Mouse (Mus musculus): ENCODE data around the gene Olfr738. TPM values are rescaled to one million over a fixed set of nuclear protein-coding genes. Genes with fewer than 3 reads are reported as not detected.

Olfr738 gene
- total and polyA plus RNA-seq, 3 experiments, result not detected

DNA sequence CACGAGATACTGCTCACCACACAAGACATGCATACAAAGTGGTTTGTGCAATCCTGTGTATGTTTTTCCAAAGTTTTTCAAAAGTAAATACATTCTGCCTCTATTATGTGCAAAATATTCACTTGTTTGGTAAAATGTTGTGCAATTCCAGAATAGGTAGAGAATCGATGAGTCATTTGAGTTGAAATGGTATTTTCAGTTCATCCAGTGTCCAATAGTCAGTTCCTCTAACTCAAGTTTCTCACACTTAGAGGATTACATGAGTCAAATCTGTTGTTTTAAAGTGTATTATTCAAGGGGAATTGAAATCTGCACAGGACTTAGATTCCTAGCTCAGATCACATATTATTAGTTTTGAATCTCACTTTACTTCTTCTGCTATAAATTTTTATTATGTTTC lies 43.8 kb upstream of the Olfr738 start:
- Histone ChIP-seq H3K4me3 (replicated peaks in 1 of 3; ENCODE audit: low read depth in 2 of 3, low read length in 2 of 3, poor library complexity in 1 of 3) (no peak overlapping the region), H3K27me3 (replicated peaks) (peaks cover 9% of the 10 kb centered on the region), H3K9ac (ENCODE audit: insufficient read depth, low read depth) (no peak overlapping the region), H3K9me3 (replicated peaks; ENCODE audit: low read length) (no peaks in the 10 kb centered on the region), H3K79me2 (replicated peaks; ENCODE audit: control insufficient read depth, extremely low read depth, insufficient read depth, poor library complexity, severe bottlenecking) (no peaks in the 10 kb centered on the region), H3K4me2 (ENCODE audit: insufficient read depth, low read depth, poor library complexity, severe bottlenecking) (no peak overlapping the region), H3K4me1 (ENCODE audit: control insufficient read depth in 1 of 2, insufficient read depth in 2 of 2) (no peaks in the 10 kb centered on the region), H3K36me3 (replicated peaks in 1 of 2; ENCODE audit: control insufficient read depth in 1 of 2, insufficient read depth in 1 of 2, low read length in 1 of 2) (no peaks in the 10 kb centered on the region), H3K27ac (ENCODE audit: insufficient read depth, low read depth) (no peak overlapping the region)
- no peak for DNase-seq (ENCODE audit: extremely low read depth)
- dilution Hi-C loops (cut with MboI; ENCODE audit: extremely low pct_ligation_motif_present, extremely low pct_unique_long_range_greater_than_20kb, low sequenced_read_pairs), result no loop called here
- TF ChIP-seq CHD1 (IDR thresholded peaks at IDR 0.05; ENCODE audit: low read depth, low read length) (no peak), CTCF (conservative IDR thresholded peaks at IDR 0.05 in 1 of 2, IDR thresholded peaks at IDR 0.05 in 1 of 2; ENCODE audit: low read depth in 2 of 2, low read length in 2 of 2) (no peak), MYC (IDR thresholded peaks at IDR 0.05; ENCODE audit: low read depth, low read length) (no peak), ETS1 (conservative IDR thresholded peaks at IDR 0.05; ENCODE audit: low read depth, low read length) (no peak), ZMIZ1 (IDR thresholded peaks at IDR 0.05; ENCODE audit: low read depth, low read length) (no peak), MAZ (IDR thresholded peaks at IDR 0.05; ENCODE audit: low read depth, low read length) (no peak), POLR2A (IDR thresholded peaks at IDR 0.05; ENCODE audit: low read depth, low read length) (no peak), ZC3H11A (IDR thresholded peaks at IDR 0.05; ENCODE audit: low read depth, low read length) (no peak), TBP (conservative IDR thresholded peaks at IDR 0.05; ENCODE audit: low read depth, low read length) (no peak), POLR2AphosphoS2 (IDR thresholded peaks at IDR 0.05; ENCODE audit: low read depth, low read length) (no peak), JUN (IDR thresholded peaks at IDR 0.05; ENCODE audit: insufficient read depth, low read depth, low read length) (no peak), ELF1 (IDR thresholded peaks at IDR 0.05; ENCODE audit: low read depth, low read length) (no peak), GABPA (IDR thresholded peaks at IDR 0.05; ENCODE audit: insufficient replicate concordance, low read depth, low read length) (no peak), MAX (IDR thresholded peaks at IDR 0.05; ENCODE audit: low read length) (no peak), KAT2A (IDR thresholded peaks at IDR 0.05; ENCODE audit: insufficient replicate concordance, low read length) (no peak), HCFC1 (IDR thresholded peaks at IDR 0.05; ENCODE audit: low read depth, low read length) (no peak), RCOR1 (conservative IDR thresholded peaks at IDR 0.05; ENCODE audit: low read depth, low read length) (no peak), SIN3A (IDR thresholded peaks at IDR 0.05; ENCODE audit: low read length) (no peak)
- in situ Hi-C loops (cut with MboI; ENCODE audit: low pct_ligation_motif_present, low pct_unique_long_range_greater_than_20kb, low sequenced_read_pairs), result loop anchor here (25.0 kb wide), 1 partner anchor 399 kb away; no protein-coding TSS in a partner anchor

DNA sequence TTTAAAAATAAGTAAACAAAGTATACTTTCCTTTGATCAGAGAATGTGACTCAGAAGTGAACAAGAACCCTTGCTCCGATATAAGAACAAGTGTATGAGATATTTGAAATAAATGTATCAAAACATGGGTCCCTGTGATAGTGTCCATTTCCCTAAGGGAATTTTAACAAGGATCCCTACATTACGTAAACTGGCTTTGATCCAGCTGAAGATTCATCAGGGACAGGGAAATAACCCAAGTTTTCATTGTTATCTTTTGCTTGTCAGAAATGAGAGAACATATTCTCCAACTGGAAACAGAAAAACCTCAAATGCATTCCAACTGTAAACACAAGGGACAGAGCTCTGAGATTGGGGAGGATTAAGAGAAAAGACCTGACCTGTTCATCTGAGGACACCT lies 26.5 kb upstream of the Olfr738 start, which contains the start of gene Olfr736:
TSS of gene Olfr736 (plus strand) at position 301 of the 400 bp plus-strand sequence.
- H3K9ac ChIP-seq (ENCODE audit: insufficient read depth, low read depth), result no peak within 1 kb of the TSS
- in situ Hi-C loops (cut with MboI; ENCODE audit: low pct_ligation_motif_present, low pct_unique_long_range_greater_than_20kb, low sequenced_read_pairs) (no loop called here), dilution Hi-C loops (cut with MboI; ENCODE audit: extremely low pct_ligation_motif_present, extremely low pct_unique_long_range_greater_than_20kb, low sequenced_read_pairs) (no loop called here)
- no peaks in the 10 kb centered on the region for H3K36me3 ChIP-seq (replicated peaks in 1 of 2; ENCODE audit: control insufficient read depth in 1 of 2, insufficient read depth in 1 of 2, low read length in 1 of 2)
- peaks cover 2% of the 10 kb centered on the region for H3K9me3 ChIP-seq (replicated peaks; ENCODE audit: low read length)
- H3K4me1 ChIP-seq (ENCODE audit: control insufficient read depth in 1 of 2, insufficient read depth in 2 of 2), result no peaks in the 10 kb centered on the region
- DNase-seq (ENCODE audit: extremely low read depth), result no peak
- H3K27ac ChIP-seq (ENCODE audit: insufficient read depth, low read depth), result no peak within 1 kb of the TSS
- H3K4me2 ChIP-seq (ENCODE audit: insufficient read depth, low read depth, poor library complexity, severe bottlenecking), result no peak within 1 kb of the TSS
- H3K79me2 ChIP-seq (replicated peaks; ENCODE audit: control insufficient read depth, extremely low read depth, insufficient read depth, poor library complexity, severe bottlenecking), result no peaks in the 10 kb centered on the region
- TF ChIP-seq ZNF384 (IDR thresholded peaks at IDR 0.05; ENCODE audit: low read depth, low read length), result no peak
- TF ChIP-seq ZMIZ1 (IDR thresholded peaks at IDR 0.05; ENCODE audit: low read depth, low read length), result no peak
- no peak for TF ChIP-seq BHLHE40 (IDR thresholded peaks at IDR 0.05; ENCODE audit: low read depth, low read length)
- no peak for TF ChIP-seq JUN (IDR thresholded peaks at IDR 0.05; ENCODE audit: insufficient read depth, low read depth, low read length)
- TF ChIP-seq E2F4 (IDR thresholded peaks at IDR 0.05; ENCODE audit: insufficient replicate concordance, low read depth, low read length), result no peak
- TF ChIP-seq MAZ (IDR thresholded peaks at IDR 0.05; ENCODE audit: low read depth, low read length), result no peak
- TF ChIP-seq GABPA (IDR thresholded peaks at IDR 0.05; ENCODE audit: insufficient replicate concordance, low read depth, low read length), result no peak
- H3K4me3 ChIP-seq (replicated peaks in 1 of 3; ENCODE audit: low read depth in 2 of 3, low read length in 2 of 3, poor library complexity in 1 of 3), result no peak within 1 kb of the TSS
- H3K27me3 ChIP-seq (replicated peaks), result peaks cover 2% of the 10 kb centered on the region
